Mouse (Mus musculus): Measurements from ENCODE around the gene Nfia. TPM values are rescaled to one million over a fixed set of nuclear protein-coding genes. Genes with fewer than 3 reads are reported as not detected.
A peak's percentile ranks its signal among the peaks of the same experiment; 100 is the strongest.

Nfia gene
- polyA plus RNA-seq, 1 experiment: 24.3 TPM

DNA sequence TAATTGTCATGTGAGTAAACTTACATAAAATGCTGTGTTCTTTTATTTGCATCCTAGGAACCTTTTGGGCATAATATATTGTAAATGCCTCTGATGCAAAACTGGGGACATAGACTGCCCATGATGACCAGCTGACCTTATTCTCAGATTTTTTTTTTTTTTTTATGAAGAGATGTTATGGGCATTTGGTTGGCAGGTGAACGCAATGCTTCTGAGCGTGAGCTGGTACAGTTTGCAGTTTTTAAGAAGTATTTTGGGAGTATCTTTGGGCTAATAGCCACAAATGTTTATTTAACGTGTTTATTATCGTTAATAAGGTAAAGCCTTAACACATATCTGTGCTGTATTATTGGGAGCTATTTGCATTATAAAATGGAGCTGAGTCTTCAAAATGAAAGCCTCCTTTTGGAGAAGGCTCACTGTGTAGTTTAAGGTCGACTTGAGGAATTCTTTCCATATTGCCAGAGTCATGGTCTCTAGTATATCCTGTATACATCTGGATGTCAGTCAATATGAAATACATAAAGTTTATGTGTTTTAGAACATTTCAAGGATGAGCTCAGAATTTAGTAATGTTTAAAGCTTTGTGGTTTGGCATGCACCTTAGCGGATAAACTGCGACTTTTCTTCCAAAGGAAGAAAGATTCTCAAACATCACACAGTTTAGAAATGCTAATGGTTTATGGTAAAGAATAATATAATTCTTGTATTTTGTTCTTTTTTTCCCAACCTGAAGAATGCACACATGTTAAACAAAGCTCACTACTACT, 8.3 kb downstream of the Nfia start:
- DNase-seq (ENCODE audit: extremely low spot score in 1 of 2, low spot score in 1 of 2): no peak

DNA sequence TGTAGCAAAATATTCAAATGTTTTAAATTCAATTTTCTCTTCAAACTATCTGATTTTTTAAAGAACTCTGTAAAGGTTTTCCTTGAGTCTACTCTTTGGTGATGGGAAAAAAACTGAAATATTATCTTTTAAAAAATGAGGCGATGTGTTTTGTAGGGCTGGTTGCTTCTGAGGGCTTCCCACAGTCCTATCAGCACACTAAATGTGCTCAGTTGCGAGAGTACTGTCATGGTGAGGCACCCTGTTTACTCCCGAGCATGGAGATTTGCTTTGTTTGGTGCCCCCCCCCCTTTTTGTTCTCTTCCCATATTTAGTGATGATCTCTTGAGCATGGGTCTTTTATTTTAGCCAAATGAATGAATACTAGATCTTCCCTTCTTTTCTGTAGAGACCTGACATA, 9.5 kb downstream of the Nfia start:
- no peak for DNase-seq (ENCODE audit: extremely low spot score in 1 of 2, low spot score in 1 of 2)

DNA sequence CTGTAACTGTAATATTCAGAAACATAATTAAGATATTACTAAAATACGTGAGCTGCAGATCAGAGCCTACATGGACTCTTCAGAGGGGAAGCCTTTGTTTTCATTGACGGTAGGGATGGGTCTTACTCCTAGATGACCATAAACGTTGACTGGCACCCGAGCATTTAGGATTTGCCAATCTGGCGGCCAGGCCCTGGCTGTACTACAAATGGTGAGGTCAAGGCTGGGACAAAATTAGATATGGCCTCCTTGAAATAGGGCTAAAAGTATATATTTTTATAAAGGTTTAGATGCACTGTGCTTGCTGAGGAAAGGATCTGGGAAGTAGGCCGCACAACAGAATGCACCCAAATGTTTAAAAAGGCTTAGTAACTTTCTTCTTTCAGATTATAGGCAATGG, 10.0 kb downstream of the Nfia start:
- DNase-seq (ENCODE audit: extremely low spot score in 1 of 2, low spot score in 1 of 2): no peak

DNA sequence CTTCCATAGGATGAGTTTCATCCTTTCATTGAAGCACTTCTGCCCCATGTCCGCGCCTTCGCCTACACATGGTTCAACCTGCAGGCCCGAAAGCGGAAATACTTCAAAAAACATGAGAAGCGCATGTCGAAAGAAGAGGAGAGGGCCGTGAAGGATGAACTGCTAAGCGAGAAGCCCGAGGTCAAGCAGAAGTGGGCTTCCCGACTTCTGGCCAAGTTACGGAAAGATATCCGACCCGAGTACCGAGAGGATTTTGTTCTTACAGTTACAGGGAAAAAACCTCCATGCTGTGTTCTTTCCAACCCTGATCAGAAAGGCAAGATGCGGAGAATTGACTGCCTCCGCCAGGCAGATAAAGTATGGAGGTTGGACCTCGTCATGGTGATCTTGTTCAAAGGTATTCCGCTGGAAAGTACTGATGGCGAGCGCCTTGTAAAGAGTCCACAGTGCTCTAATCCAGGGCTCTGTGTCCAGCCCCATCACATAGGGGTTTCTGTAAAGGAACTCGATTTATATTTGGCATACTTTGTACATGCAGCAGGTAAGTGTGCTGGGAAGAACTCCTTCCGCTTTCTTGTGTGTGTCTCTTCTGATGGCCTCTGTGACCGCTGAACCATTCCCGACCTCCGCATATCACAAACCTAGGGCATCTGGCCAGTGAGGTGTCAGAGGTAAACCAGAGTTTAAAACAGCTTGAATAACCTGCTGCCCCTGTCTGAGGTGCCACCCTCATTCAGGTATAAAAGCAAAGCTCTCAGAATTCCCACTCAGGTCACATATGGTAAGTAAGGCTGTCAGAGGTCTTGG, 10.7 kb downstream of the Nfia start:
- no peak for DNase-seq (ENCODE audit: extremely low spot score in 1 of 2, low spot score in 1 of 2)

DNA sequence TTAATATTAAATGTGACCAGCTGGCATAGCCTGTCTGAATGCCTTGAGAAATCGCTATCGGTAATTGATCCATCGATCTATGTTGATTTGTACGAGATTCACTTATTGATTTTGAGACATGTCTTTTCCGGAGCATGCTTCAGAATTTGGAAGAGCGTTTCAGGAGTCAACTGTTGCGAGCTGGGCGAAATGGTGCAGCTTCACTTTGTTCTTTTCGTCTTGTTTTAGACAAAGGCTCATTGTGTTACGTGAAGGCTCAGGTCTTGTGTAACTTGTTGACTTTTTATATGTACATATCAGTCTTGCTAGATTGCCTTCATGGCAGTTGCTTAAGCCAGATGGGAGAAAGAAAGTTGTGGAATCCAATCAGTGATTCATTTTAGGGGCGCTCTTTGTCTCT, 11.7 kb downstream of the Nfia start:
- no peak for DNase-seq (ENCODE audit: extremely low spot score in 1 of 2, low spot score in 1 of 2)

DNA sequence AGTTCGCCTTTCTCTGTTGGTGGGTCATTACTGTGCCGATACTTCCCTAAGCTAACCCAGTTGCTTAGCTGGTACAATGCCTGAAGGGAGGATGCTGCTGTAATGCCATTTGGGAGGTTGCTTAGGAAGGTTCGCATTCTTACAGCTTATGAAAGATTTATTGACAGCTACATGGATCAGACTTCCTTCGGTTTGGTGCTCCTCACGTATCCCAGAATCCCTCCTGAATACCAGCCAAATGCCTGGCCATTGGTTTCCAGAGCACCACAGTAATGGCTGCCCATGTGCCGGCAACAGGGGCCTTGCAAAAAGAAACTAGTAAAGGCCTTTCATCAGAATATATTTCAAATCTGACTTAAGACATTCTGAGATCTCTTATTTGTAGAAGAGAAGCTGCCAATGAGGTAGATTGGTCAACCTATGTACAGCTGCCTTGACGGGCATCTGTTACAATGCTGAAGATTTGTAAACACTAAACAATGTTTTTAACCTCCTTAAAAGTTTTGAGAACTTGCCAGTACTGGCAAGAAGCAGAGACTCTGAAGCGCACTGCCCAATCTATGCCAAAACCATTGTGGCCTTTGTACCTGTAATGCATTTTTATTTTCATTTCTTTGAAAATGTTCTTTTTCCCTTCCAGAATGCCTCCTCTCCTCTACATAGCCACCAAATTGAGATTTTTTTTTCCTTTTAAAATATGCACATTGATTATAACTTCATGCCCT, 13.2 kb downstream of the Nfia start:
- no peak for DNase-seq (ENCODE audit: extremely low spot score in 1 of 2, low spot score in 1 of 2)

DNA sequence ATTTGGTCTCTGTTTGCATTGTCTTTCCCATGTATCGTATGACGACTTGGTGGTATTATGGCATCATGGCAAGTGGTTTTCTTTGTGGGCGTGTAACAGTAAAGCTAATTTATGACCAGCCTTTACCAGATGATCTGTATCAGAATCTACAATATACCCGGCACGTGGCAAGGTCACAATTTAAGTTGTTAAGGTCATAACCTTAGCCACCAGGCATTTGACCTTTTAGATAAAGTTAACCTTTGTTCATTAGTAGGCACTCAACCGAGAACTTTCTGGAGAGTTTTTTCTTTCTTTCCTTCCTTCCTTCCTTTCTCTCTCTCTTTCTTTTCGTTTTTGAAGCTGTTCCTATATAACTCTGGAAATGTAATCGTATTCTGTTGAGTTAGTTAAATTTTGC, 14.0 kb downstream of the Nfia start:
- DNase-seq (ENCODE audit: extremely low spot score in 1 of 2, low spot score in 1 of 2): no peak

DNA sequence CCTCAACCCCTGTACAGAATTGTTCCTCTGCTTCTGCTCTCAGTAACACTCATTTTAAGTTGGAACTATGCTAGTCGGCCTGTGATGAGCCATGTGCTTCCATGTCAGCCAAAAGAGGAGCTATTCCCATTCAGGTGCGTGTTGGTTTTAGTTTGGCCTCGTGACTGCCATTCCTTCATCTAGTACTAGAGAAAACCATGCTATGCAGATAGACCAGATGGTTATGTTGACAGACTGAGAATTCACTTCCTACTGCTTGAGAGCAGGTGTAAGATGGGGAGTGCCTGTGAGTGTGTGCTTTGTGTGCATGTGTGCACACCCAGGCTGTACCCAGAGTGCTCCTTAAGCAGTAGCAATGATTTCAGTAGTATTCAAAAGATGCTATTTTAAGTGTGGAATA, 15.0 kb downstream of the Nfia start:
- DNase-seq (ENCODE audit: extremely low spot score in 1 of 2, low spot score in 1 of 2): peak; percentile 59 to 68

DNA sequence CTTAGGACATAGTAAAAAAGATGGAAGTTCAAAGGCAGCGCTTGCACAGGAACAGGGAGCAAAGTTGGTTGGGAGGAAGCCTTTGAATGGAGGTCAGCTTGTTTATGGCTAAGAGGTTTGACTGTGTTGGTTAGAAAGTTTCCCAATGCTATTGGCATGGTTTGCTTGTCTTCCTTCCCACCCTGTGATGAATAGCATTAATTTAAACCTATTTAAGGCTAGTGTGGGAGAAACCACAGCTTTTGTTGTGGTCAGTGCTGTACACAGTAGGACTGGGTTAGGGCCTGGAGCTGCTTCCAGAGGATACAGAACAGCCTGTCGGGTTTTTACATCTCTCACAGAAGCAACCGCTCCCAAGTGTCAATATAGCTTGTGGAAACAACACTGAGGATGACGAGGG, 16.0 kb downstream of the Nfia start:
- DNase-seq (ENCODE audit: extremely low spot score in 1 of 2, low spot score in 1 of 2): no peak

DNA sequence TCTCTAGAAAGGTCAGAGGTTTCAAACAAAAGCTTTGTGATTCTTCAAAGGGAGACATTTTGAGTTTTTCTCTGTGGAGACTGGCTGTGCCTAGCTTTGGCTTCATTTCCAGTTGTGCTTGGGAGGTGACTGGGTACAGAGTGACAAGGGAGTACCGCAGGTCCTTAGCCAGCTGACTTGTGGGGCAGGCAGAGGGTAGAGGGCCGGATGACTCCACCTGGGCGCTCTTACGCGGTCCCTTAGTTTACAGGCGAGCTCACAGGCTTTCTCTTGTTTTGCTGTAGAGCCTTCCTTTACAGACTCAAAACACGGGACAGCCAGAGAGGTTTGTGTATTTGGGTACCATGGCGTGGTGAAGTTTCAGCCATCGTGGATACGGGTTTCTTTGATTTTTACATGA, 21.4 kb downstream of the Nfia start:
- no peak for DNase-seq (ENCODE audit: extremely low spot score in 1 of 2, low spot score in 1 of 2)

DNA sequence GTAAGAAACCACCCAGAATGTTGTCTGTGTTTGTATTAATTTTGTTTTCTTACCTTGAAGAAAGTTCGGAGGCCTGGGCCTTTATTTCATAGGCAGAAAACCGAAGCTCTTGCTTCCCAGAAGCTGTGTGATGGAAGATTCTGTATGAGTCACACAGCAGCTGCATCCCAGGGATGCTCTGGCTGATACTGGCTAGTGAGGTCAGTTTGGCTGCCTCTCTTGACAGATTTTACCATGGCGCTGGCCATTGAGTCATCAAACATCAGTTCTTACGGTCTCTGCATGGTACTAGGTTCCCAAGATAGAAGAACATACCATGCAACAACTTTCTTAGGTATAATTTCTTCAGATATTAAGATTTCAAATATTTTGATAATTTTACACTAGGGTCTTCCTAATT, 22.3 kb downstream of the Nfia start:
- no peak for DNase-seq (ENCODE audit: extremely low spot score in 1 of 2, low spot score in 1 of 2)

DNA sequence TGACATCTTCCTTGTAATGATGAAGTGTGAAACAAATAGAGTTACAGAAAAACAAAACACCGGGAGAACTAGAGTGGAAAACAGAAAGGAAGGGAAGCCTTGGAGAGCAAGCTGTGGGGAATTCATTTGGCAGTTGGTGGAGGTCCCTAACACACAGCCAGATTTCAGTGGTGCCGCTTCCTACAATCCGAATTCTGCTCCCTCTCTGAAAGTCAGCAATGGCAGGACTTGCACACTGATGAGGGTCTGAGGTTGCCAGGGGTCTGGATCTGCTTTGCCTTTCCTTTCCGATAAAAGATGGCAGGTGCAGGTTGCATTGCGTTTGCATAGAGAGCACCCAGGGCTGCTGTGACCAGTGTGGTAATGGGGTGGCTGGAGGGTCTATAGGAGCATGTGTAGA, 23.4 kb downstream of the Nfia start:
- DNase-seq (ENCODE audit: extremely low spot score in 1 of 2, low spot score in 1 of 2): no peak

DNA sequence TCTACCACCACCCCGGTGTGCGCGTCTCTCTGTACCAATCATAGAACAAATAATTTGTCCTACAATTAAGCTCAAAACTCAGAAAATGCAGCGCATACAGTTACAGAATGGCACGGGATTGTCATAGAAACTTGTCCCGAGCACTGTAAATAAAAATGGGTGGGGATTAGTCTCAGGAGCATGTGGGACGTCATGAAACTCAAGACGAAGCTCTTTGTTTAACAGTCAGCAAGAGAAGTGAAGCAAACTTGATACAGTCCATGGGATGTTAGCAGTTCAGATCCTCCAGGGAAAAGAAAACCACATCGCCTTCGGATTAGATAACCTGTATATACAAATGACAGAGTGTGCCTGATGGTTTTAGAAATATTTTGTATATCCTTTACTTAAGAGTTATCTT, 24.0 kb downstream of the Nfia start:
- DNase-seq (ENCODE audit: extremely low spot score in 1 of 2, low spot score in 1 of 2): no peak

DNA sequence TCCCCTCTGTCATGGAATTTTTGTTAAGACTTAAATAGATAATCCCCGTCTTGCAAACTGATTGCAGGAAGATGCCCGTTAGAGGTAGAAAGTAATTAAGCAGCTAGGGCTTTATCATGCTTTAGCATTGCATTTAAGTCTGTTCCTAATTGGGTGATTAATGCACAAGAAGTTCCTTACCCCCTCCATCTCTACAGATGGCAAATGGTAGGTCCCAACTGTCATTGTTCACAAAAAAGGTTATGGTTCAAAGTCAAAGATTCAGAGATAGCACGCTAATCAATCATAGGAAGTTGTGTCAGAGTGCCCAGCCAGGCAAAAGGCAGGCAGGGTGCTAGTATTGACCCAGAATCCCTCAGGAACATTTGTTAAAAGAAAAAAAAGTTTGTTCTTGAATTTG, 31.3 kb downstream of the Nfia start:
- DNase-seq (ENCODE audit: extremely low spot score in 1 of 2, low spot score in 1 of 2): no peak

DNA sequence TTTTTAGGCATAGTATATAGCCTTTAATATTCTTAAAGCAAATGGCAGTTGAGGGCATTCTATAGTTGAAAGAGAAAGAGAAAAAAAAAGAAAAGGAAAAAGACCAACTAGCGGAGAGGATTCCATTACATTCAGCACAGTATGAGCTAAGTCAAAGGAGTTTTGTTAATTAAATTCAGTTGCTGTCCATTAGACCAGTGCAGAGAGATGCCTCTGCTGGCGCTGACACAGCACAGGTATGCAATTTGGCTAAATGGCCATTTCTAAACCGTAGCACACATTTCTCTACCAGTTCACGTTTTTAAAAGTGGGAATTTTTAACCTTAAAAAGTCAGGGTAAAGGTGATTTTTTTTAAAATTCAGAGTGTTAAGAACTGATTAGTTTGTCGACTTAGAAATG, 32.1 kb downstream of the Nfia start:
- DNase-seq (ENCODE audit: extremely low spot score in 1 of 2, low spot score in 1 of 2): no peak

DNA sequence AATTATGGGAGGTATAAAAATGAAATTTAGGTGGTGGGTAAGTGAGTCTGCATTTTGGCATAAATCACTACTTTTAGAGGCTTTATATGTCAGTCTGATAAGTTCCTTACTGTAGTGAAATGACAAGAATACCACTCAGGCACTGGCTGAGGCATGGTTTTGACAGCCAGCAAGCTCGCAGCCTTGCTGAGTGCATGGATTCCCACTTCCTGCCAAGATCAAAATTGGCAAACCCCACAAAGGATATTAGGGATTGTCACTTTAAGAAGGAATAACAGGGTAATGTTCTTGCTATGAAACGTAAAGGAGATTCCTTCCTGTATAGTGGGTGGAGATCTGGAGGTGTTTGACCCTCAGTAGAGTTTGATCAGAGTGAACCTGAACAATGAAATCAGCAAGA, 32.7 kb downstream of the Nfia start:
- no peak for DNase-seq (ENCODE audit: extremely low spot score in 1 of 2, low spot score in 1 of 2)

DNA sequence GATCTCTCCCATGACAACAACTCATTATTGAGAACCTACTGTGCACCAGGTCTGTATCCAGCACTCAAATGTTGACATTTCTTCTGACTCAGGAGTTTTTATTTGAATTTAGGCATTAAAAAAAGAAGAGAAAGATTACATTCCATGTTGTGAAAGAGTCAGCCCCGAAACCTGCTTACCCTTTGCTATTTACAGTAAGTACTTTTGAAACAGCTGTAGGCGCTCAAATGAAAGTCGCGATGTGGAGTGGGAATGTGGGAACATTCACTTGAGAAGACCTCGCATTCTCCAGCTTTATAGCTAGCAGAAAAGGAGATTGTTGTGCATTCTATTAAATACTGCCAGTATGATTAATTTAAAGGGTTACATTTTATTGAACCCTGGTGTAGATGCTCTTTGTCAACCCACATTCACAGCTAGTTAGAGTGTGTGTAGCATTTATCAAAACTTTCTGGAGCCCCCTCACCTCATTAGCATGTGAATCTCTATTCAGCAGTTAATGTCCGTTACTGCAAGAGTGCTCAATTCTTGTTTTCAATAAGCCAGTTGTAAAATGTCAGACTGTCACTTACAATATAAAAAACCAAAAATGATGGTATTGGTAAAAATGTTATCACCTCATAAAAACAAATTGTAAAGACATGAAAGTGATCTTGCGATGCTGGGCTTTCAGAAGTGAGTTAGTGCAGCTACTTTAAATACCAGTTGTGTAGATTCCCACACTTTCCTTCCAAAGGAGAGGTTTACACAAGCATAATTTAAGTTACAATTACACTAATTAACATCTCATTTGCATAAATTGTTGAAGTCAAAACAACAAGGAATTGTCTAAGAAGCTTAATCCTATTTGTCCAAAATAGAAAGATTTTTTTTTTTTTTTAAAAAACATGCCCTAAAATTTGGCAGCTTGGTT, 33.6 kb downstream of the Nfia start:
- no peak for DNase-seq (ENCODE audit: extremely low spot score in 1 of 2, low spot score in 1 of 2)

DNA sequence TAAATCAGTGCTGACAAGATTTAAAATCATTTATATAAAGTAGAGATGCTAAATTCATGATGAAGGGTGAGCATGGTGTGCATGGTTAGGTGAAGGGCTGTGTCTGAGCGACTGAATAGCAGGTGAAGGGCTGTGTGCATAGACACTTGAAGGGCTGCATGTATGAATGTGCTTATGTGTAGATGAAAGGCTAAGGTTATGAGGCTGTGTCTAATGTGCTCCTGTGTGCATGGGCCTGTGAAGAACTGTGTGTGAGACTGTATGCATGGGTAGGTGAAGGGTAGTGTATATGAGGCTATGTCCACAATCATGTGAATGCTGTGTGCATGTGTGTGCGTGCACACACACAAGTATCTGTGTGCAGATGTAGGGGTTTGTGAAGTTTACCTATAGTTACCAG, 34.4 kb downstream of the Nfia start:
- no peak for DNase-seq (ENCODE audit: extremely low spot score in 1 of 2, low spot score in 1 of 2)

DNA sequence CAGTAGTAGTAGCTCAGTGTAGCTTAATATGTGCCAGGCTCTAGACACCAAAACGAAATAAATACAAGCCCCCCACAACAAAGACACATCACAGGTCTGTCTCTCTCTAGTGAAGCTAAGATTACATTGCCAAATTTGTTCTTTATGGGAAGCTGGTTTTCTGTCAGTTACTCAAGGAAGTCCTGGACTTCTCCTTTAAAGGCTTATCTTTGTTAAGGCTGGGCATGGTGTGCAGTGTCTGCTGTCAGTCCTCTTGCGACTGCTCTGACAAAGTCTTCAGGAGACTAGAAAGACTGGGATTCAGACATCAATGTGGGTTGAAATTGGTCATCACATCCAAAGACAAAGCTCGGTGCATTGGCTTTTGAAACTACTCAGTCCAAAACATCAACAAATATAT, 36.4 kb downstream of the Nfia start:
- no peak for DNase-seq (ENCODE audit: extremely low spot score in 1 of 2, low spot score in 1 of 2)

DNA sequence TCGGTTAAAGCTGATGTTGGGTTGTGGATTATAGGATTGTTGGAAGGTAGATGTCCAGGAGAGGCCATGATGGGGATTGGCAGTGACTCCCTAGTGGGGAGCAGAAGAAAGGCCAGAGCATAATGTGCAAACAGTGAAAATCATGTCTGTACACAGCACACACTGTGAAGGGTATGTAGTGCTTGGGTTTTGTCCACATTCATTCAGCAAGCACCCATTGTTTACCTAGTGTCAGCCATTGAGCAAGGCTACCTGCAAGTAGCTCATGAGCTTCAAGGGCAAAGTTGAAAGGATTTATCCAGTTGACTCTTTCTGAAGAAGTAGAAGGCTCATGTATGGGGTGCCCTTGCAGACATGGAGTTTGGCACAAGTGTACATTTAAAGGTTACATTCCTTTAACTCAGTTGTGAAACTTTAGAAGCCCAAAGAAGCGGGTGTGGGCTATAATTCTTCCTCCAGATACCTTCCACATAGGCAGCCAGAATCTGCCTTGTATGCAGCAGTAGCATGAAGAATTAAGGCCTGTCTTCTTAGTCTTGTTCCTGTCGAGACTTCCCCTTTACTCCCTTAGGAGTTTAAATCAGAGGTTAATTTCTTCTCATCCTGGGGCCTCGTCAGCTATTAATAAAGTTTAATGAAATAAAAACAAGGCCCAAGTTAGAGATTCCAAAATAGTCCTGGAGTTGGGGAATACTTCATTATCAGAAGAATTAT, 37.2 kb downstream of the Nfia start:
- no peak for DNase-seq (ENCODE audit: extremely low spot score in 1 of 2, low spot score in 1 of 2)
